Mouse (Mus musculus): ENCODE results near the gene Dner. TPM values are rescaled to one million over a fixed set of nuclear protein-coding genes. Genes with fewer than 3 reads are reported as not detected.

Gene Dner
- polyA plus RNA-seq, 1 experiment from 2014 or later, result 6.4 TPM

DNA sequence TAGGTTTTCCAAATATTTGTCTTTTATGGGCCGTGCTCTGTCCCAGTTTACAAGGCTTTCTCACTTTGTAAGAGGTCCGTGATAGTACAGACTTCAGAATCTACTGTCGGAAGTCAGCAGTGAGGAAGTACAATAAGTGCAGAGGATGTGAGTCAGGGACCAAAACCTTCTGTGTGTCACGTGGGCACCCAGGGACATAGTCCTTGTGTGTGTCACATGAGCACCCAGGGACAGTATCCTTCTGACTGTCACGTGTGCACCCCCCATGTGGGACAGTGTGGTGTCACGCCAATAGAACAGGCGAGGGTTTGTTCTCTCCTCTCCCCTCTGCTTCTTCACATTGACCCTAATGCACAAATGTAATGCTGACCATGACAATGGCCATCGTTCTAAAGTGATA lies 134.2 kb downstream of the Dner start:
- Histone ChIP-seq H3K9me3 (no peaks in the 10 kb centered on the region), H3K4me2 (replicated peaks) (no peak overlapping the region), H3K27ac (no peak overlapping the region), H3K4me3 (no peak overlapping the region), H3K27me3 (peaks cover 64% of the 10 kb centered on the region), H3K9ac (no peak overlapping the region), H3K4me1 (no peaks in the 10 kb centered on the region), H3K36me3 (no peaks in the 10 kb centered on the region)
- 68% methylated on average over 8 of the region's 8 CpGs for WGBS
- no peak for ATAC-seq (ENCODE audit: low FRiP score, low read depth)

DNA sequence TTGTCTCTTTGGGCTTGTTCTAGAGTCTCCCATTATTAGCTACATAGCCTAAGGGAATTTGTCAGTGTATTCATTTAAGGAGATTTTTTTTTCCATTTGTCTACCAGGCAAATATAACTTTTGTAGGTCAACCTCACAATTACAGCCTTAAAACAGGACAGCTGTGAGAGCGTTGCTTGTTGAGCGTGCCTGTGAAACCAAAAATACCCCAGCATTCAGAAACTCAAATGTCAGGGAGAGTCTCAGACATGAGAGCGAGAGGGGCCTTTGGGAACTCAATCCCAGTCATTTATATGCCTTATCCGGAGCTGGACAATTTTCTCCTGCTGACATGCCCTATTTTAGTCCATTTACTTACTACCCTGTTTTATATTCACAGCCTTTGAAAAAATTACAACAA lies 134.6 kb downstream of the Dner start:
- H3K4me3 ChIP-seq, result no peak overlapping the region
- no peak for ATAC-seq (ENCODE audit: low FRiP score, low read depth)
- no peak overlapping the region for H3K4me2 ChIP-seq (replicated peaks)
- WGBS, result 71% methylated on average over 4 of the region's 4 CpGs
- no peaks in the 10 kb centered on the region for H3K4me1 ChIP-seq
- no peaks in the 10 kb centered on the region for H3K9me3 ChIP-seq
- no peak overlapping the region for H3K9ac ChIP-seq
- no peak overlapping the region for H3K27ac ChIP-seq
- H3K27me3 ChIP-seq, result peaks cover 68% of the 10 kb centered on the region
- no peaks in the 10 kb centered on the region for H3K36me3 ChIP-seq

DNA sequence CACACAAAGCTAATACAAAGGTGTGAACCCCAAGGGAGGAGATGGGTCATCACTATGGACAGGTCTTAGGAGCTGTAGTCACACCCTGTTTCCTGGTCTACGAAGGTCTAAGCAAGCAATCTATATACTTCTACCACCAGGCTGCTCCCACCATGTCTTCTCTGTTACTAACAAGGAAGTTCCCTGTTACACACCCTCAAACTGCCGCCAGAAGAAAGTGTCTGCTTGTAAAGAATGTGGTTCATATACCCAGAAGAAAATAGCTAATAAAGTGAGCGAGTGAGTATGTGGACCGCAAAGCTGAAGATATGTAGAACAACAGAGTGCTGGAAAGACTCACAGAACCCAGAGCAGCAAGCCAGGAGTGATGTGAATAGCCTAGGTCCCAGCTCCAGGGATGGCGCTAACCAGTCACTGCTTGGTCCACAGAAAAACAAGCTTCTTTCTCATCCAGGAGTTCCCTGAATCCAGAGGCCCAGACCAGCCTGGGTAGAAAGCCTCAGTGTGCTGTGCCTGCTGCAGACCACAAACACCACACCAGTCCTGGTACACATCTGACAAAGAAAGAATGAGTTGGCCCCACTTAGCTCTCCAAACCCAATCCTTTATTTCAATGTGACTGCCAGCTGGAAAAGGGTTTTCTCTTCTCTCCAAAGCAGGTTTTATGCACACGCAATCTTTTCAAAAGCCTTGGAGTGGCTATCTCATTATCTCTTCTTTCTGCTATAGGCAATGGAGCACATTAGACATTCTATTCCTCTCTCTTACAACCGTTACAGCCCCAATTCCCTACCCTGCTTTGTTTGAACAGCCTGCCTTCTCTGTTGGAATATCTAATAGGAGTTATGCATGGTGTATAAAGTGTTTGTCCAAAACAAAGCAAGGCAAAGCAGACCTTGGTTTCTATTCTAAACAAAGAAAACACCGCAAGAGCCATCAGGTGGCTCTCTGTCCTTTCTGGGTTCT lies 139.2 kb downstream of the Dner start:
- Histone ChIP-seq H3K4me1 (no peaks in the 10 kb centered on the region), H3K9ac (no peak overlapping the region), H3K4me3 (no peak overlapping the region), H3K36me3 (no peaks in the 10 kb centered on the region), H3K4me2 (replicated peaks) (no peak overlapping the region), H3K27ac (no peak overlapping the region), H3K9me3 (no peaks in the 10 kb centered on the region), H3K27me3 (peaks cover 84% of the 10 kb centered on the region)
- WGBS, result 78% methylated on average over 8 of the region's 8 CpGs
- ATAC-seq (ENCODE audit: low FRiP score, low read depth), result no peak

DNA sequence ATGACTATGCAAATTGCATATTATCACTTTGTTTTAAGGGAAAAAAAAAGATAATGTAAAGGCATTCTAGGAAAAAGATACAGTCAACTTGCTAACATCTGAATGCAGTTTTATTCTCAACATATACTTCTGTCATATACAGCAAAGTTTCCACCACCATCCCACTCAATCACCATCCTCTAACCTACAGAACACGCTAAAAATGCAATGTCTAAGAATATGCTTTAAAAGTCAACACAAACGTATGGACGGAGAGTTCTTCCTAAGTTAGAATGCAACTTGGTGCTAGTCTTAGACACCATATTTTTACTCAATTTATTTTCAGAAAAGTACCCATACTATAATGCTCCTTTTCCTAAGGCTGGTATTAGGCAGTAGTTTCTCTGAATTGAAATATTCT lies 144.0 kb downstream of the Dner start:
- 96% methylated on average over 3 of the region's 3 CpGs for WGBS
- Histone ChIP-seq H3K4me2 (replicated peaks) (no peak overlapping the region), H3K27me3 (peaks cover 44% of the 10 kb centered on the region), H3K9me3 (no peaks in the 10 kb centered on the region), H3K9ac (no peak overlapping the region), H3K4me3 (no peak overlapping the region), H3K36me3 (no peaks in the 10 kb centered on the region), H3K4me1 (peaks cover 12% of the 10 kb centered on the region; the same call in 1 of the 2 replicates), H3K27ac (no peak overlapping the region)
- no peak for ATAC-seq (ENCODE audit: low FRiP score, low read depth)

DNA sequence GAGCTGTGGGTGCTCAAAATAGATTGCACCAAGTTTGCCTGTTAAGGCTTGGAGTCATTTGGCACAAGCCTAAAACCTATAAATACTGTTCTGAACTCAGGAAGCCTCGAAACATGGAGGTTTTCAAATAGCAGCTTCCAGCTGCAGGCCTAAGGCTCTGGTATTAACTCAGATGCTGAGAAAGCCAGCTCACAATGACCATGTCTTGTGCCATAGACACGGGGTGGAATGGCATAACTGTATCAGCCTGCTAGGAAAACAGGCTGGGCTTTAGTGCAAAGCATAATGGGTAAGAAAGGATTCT lies 146.0 kb downstream of the Dner start:
- H3K4me3 ChIP-seq, result no peak overlapping the region
- peak overlapping the region; percentile 6; the same call in 1 of the 2 replicates for H3K27ac ChIP-seq
- 14% methylated on average over 2 of the region's 2 CpGs for WGBS
- peaks cover 24% of the 10 kb centered on the region for H3K27me3 ChIP-seq
- H3K9me3 ChIP-seq, result no peaks in the 10 kb centered on the region
- H3K4me1 ChIP-seq, result peaks cover 12% of the 10 kb centered on the region; the same call in 1 of the 2 replicates
- H3K36me3 ChIP-seq, result no peaks in the 10 kb centered on the region
- no peak overlapping the region for H3K4me2 ChIP-seq (replicated peaks)
- peak; percentile 79; the same call in 1 of the 2 replicates for ATAC-seq (ENCODE audit: low FRiP score, low read depth)
- H3K9ac ChIP-seq, result no peak overlapping the region

DNA sequence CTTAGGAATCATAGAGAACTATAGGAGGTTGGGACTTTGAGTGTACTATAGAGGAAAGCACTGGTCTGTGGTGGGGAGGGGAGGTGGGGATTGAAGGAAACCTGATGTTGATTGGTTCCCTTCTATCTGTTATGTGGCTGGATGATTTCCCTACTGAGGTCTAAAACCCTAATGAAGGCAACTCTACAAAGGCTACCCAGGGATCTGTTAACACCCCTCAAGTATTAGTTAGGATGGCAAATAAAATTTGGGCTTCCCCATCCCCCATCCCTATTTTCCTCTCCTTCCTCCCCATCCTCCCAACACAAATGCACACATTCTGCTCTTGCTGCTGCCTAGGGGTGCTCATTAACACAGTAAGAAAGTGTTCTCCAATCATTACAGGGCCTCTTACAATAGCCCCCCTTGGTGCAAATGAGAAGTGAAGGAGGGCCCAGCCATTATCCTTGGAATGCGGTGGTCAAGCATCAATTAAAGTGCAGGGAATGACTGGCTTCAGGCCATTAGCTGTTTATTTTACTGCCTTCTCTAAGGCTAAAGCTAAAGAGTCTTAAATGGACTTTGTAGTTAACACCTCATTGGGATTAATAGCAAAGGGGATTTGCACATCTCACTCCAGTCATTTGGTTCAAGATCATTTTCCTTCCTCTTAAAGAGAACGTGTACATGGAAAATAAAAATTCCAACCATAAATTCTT lies 146.5 kb downstream of the Dner start:
- Histone ChIP-seq H3K27me3 (peaks cover 19% of the 10 kb centered on the region), H3K4me1 (peaks cover 12% of the 10 kb centered on the region; the same call in 1 of the 2 replicates), H3K9me3 (no peaks in the 10 kb centered on the region), H3K36me3 (no peaks in the 10 kb centered on the region), H3K9ac (no peak overlapping the region), H3K4me2 (replicated peaks) (no peak overlapping the region), H3K4me3 (no peak overlapping the region), H3K27ac (no peak overlapping the region)
- WGBS, result 1% methylated on average over 2 of the region's 2 CpGs
- peak; percentile 94 for ATAC-seq (ENCODE audit: low FRiP score, low read depth)

DNA sequence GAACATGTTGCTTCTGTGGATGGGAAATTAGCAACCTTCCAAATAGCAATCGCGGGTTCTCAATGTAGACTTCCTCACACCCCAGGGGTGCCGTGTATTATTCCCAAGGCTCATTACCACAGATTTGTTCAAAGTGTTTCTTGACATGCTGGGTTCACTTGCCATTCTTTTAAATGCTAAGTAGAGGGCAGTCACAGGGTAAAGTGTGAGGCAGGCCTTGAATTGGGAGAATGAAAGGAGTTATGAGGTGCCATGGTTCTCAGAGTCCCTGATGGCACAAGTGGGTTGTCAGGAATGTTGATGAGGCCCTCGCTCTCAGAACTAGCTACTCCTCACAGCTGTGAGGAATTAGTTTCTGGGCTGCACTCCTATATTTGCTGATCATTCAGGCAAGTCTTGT lies 160.0 kb downstream of the Dner start:
- Histone ChIP-seq H3K27ac (no peak overlapping the region), H3K9ac (no peak overlapping the region), H3K4me3 (no peak overlapping the region), H3K4me2 (replicated peaks) (no peak overlapping the region), H3K9me3 (no peaks in the 10 kb centered on the region), H3K36me3 (no peaks in the 10 kb centered on the region), H3K27me3 (peaks cover 62% of the 10 kb centered on the region), H3K4me1 (0 out of 2 replicates have a peak, but pooled peaks cover 5% of the 10 kb centered on the region)
- ATAC-seq (ENCODE audit: low FRiP score, low read depth), result no peak
- 29% methylated on average over 4 of the region's 4 CpGs for WGBS

DNA sequence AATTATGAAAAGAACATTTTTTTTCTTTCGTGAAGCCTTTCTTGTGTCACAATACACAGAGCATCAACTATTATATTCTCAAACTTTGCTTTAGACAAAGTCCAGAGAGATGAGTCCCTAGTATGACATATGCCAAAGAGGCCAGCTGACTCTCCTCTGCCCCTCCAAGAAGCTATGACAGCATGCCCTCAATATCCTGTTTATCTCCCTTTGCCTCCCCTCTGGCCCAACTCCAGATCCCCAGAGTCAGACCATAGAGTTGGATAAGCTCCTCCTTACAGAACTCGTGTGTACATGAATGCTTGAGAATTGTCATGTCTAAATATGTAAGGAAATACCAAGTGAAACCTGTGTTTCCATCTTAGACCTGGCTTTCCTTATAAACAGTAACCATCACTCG lies 170.5 kb downstream of the Dner start:
- Histone ChIP-seq H3K4me3 (no peak overlapping the region), H3K36me3 (no peaks in the 10 kb centered on the region), H3K9ac (no peak overlapping the region), H3K9me3 (no peaks in the 10 kb centered on the region), H3K27ac (no peak overlapping the region), H3K4me1 (no peaks in the 10 kb centered on the region), H3K4me2 (replicated peaks) (no peak overlapping the region), H3K27me3 (peaks cover 3% of the 10 kb centered on the region; the same call in 1 of the 2 replicates)
- ATAC-seq (ENCODE audit: low FRiP score, low read depth), result no peak
- WGBS, result 84% methylated on average over 3 of the region's 3 CpGs

DNA sequence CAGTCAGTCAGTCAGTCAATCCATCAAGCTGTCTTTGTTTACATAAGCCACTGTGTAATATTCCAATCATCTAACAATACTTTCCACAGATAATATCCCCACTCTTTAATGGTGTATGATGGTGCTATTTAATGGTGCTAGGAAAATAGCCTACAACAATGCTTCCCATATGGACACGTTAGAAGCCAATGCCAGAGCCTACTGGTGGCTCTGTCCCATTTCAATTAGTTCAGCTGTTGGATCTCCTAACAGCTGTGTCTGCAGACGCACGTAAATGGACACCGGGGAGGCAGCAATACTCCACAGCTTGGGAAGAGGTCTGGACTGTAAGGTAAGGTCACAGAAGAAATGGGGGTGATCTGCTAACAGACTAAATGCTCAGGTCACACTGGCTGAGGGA lies 171.6 kb downstream of the Dner start:
- 51% methylated on average over 4 of the region's 4 CpGs for WGBS

DNA sequence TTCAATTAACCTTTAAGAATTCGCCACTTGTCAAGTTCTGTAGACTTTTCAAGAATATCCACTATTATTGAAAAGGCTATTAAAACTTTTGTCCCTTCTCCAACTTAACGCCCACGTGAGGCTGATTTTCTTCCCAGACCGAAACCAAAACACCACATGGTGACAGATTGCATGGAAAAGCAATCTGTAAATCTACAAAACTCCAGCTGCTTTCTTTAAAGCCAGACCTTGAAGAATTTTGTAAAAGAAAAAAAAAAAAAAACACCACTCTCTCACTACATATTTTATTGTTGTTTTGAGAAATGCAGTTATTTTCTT lies 173.1 kb downstream of the Dner start:
- Histone ChIP-seq H3K27ac (no peak overlapping the region), H3K4me3 (no peak overlapping the region), H3K9me3 (no peaks in the 10 kb centered on the region), H3K36me3 (no peaks in the 10 kb centered on the region), H3K9ac (no peak overlapping the region), H3K4me2 (replicated peaks) (no peak overlapping the region), H3K27me3 (no peaks in the 10 kb centered on the region), H3K4me1 (no peaks in the 10 kb centered on the region)
- no peak for ATAC-seq (ENCODE audit: low FRiP score, low read depth)
- 53% methylated on average over 4 of the region's 4 CpGs for WGBS

More for the DNA sequence above, 171.6 kb downstream of the Dner start:
- no peaks in the 10 kb centered on the region for H3K9me3 ChIP-seq
- no peak overlapping the region for H3K9ac ChIP-seq
- ATAC-seq (ENCODE audit: low FRiP score, low read depth), result no peak; the same call in 1 of the 2 replicates
- H3K4me2 ChIP-seq (replicated peaks), result no peak overlapping the region
- H3K4me3 ChIP-seq, result no peak overlapping the region
- no peak overlapping the region for H3K27ac ChIP-seq
- H3K27me3 ChIP-seq, result peaks cover 3% of the 10 kb centered on the region; the same call in 1 of the 2 replicates
- no peaks in the 10 kb centered on the region for H3K4me1 ChIP-seq
- no peaks in the 10 kb centered on the region for H3K36me3 ChIP-seq

DNA sequence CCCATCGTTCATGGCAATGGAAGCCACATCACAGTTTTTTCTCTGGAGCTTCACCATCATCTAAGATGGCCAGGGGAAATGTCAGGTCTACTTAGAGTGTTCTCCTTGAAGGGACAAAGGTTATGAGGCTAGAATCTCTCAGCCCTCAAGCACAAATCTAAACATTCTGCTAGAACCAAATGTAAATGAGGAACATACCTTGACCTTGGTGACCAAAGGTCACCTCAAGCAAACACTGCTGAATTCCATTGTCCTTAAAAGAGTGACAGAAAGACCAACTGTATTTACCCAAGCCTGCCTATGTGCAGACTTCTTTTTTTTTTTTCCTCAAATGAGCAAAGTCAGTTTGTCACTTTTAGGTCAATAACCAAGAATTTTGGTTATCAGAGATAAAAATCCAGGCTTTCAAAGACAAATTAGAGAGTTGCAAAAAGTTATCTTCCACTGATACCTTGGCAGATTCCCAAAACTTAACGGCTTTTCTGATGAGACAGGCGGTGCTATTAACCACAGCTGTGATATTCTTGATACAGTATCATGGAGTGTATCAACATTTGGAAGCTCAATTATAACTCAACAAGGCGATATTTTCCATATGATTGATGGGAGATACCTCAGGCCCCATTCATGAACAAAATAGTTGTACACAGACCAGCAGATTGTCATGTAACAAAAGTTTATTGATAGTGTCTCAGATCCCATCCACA lies 173.6 kb downstream of the Dner start:
- Histone ChIP-seq H3K9me3 (no peaks in the 10 kb centered on the region), H3K36me3 (no peaks in the 10 kb centered on the region), H3K4me2 (replicated peaks) (no peak overlapping the region), H3K4me3 (no peak overlapping the region), H3K27ac (no peak overlapping the region), H3K9ac (no peak overlapping the region), H3K4me1 (no peaks in the 10 kb centered on the region), H3K27me3 (no peaks in the 10 kb centered on the region)
- 79% methylated on average over 4 of the region's 4 CpGs for WGBS
- no peak for ATAC-seq (ENCODE audit: low FRiP score, low read depth)

DNA sequence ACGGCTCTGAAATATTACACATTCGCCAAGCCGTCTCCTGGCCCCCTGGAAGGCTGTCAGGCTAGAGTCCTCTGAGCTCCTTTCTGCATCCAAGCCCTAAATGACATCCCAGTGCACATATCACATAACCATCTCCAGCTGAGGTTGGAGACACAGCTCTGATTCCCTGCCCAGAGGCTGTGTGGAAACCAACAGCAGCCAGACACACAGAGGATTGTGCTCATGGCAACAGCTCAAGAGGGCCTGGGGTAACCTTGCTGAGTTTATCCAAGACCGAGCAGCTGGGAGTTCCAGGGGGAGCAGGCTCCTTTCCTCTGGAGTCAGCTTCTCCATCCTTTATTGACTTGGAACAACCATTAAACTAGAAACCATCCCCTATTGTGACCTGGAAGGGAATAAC lies 177.7 kb downstream of the Dner start:
- Histone ChIP-seq H3K4me2 (replicated peaks) (no peak overlapping the region), H3K9ac (no peak overlapping the region), H3K4me1 (no peaks in the 10 kb centered on the region), H3K27ac (no peak overlapping the region), H3K27me3 (no peaks in the 10 kb centered on the region), H3K4me3 (no peak overlapping the region), H3K9me3 (no peaks in the 10 kb centered on the region), H3K36me3 (no peaks in the 10 kb centered on the region)
- ATAC-seq (ENCODE audit: low FRiP score, low read depth), result peak; percentile 86
- 43% methylated on average over 4 of the region's 4 CpGs for WGBS

Data from limb, embryonic 13.5 days (tissue).